Mouse (Mus musculus): ENCODE measurements at regions not wholly inside any gene's neighbourhood (a gene's known extent, or its start where the extent isn't known, plus 50 kb on each side); places are given as distances from the start of the nearest gene placed in this dataset.
A peak's percentile ranks its signal among the peaks of the same experiment; 100 is the strongest.

GRCm38 (mm10) chr12:44145321-44145720 lies 64.8 kb downstream of the Dnajb9 start:
- no peak for DNase-seq

- DNase-seq = no peak
These were observed 71.1 kb downstream of the Dnajb9 start for GRCm38 (mm10) chr12:44139026-44139425.

GRCm38 (mm10) chr12:44128874-44129273 lies 81.3 kb downstream of the Dnajb9 start:
- DNase-seq = no peak

DNA sequence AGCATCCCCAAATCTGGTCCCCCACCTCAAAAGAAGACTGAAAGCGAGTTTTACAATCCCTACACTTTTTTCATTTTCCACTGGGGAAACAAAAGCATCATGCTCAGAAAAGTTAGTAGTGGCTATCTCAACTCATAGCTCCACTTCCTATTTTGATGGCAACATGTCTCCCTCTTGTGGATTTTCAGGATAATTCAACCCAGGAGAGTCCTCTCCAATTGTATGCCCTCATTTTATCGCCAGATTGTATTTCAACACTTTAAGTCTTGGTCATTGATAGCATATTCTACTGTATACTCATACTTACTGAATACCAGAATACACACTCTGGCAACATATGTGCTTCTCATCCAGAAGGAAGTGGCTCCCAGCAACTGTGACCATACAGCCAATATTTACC lies 105.0 kb downstream of the Dnajb9 start:
- DNase-seq = no peak

GRCm38 (mm10) chr12:44099188-44099587 lies 110.9 kb downstream of the Dnajb9 start:
- no peak for DNase-seq

- no peak for DNase-seq
These were observed 138.4 kb downstream of the Dnajb9 start for GRCm38 (mm10) chr12:44071766-44072165.

DNA sequence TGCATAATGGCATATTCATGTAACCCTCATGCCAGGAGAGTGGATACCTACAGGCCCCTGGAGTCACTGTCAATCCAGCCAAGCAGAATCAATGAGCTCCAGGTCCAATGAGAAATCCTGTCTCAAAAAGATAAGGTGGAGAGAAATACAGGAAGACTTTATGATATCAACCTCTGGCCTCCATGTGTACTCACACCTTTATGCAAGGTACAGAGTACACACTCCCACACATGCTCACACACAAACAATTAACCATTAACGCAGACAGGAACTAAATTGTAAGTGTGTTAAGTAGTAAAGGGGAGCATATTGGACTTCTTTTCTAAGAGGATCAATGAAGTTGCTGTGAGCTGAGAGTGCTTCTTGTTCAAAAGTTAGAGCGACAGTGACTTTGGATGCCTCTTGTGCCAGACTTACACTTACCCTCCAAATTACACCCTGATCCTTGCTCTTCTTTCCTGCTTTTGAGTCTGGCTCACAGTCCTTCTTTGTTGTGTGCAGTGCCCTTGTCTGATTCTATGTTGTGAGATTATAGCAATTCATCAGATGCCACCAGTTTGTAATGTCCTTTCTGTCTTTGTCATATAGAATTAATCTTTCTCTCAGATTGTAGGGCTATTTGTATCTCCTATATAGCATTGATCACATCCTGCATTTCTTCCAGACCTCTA lies 153.5 kb downstream of the Dnajb9 start:
- no peak for DNase-seq

DNA sequence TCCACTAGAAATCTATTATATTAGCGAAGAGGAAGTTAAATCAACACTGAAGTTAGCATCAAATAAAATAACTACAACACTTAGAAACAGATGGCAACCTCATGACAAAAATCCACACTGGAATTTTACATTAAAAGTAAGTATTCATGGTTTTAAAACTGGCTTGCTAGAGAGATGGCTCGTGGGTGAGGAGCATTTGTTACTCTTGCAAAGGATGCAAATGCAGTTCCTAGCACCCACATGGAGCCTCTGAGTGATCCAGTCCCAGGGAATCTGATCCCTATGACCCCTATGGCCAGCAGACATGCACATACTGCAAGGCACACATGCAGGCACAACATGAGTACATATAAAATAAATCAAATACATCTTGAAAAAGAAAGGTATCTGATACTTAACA lies 164.3 kb downstream of the Dnajb9 start:
- no peak for DNase-seq

GRCm38 (mm10) chr12:44044388-44045105 lies 165.6 kb downstream of the Dnajb9 start:
- no peak for DNase-seq

DNA sequence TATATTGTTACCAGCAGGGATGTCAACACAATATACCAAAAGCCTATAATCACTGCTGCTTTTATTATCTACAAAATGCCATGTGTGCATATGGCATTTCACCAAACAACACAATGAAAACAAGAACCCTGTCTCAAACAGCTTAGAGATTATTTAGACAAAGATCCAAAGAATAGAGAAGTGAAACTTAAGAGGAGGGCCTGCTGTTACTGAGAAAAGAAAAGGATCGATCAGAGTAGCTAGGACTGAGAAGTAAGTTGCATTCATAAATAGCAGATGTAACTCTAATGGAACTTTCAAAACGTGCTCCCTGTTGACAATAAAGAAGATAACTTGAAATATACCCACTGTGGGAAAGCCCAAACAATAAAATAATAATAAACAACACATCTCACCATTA lies 203.3 kb downstream of the Dnajb9 start:
- no peak for DNase-seq

DNA sequence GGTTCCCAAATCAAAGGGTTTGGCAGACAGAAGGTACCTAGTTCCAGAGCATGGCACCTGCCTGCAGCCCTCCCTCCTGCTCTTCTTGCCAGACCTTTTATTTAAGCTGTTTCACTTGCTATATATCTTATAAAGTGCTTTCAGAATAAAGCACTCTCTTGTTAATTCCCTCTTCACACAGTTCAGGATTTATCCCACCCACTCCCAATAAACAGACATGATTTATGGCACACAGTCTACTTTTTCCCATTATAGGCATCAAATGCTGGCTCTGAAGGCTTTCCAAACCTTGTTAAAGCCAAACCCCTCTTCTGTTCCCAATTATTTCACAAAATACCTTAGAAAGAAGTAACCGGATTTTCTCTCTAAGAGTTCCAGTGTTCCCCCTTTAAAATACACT lies 226.6 kb downstream of the Dnajb9 start:
- no peak for DNase-seq

DNA sequence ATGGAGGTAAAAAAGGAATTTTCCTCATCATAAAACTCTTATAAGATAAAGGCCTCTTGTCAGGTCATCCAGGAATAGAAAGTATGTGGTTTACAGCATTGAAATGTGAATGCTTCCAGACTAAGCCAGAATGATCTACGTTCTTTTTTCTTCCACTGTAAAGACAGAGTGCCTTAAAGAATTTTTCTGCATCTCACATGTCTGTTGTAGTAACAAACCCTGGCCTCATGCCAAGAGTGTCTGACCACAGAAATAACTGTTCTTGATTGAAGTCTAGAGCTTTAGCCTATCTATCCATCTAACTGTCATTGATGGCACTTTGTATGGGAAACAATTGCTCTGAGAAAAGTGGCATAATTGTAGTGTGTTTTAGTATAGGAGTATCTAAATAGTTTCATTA lies 246.2 kb downstream of the Dnajb9 start:
- no peak for DNase-seq

DNA sequence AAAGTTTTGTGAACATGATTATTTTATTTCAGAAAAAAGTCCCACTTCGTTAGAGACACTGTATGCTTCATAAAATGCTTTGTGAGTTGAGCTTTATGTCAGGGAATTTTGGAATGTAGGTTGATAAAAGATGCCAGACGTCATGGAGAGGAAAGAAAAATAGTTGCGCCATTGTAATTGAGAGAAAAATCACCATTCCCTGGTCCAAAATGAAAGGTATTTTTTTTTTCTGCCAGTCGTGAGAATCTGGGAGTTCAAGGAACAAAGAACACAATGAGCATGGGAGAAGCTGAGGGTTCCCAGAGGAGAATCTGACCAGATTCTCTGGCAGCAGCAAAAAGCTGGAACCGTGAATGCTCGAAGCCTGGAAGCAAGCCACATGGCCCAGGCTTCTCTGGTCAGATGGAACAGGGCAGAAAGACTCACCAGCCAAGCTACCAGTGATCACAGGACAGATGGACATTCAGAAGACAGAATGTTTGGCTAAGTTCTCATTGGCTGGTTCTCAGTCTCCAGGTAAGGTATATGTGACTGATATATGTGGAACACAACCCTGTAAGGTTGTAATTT lies 247.5 kb downstream of the Dnajb9 start:
- DNase-seq = peak in 1 of 2 experiments; percentile 13

GRCm38 (mm10) chr12:43924228-43924627 lies 285.9 kb downstream of the Dnajb9 start:
- no peak for DNase-seq

- no peak for DNase-seq
These were observed 289.7 kb downstream of the Dnajb9 start for GRCm38 (mm10) chr12:43920396-43920795.

- DNase-seq = no peak
These were observed 291.0 kb downstream of the Dnajb9 start for GRCm38 (mm10) chr12:43919114-43919513.

DNA sequence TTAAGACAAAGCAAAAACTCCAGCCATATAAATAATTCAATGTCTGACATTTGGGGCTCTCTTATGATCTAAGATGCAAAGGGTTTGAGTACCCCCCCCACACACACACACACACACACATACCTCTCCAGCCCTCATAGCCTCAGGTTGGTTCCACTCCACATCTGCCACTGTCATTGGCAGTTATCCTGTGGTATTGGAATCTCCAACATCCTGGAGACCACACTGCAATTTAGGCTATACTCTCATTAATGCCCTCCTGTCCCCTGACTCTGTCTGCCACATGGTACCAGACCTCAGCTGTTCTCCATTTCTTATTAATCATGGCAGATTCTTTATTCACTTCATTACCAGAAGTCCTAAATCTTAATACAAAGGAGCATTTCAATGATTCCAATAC lies 293.3 kb downstream of the Dnajb9 start:
- no peak for DNase-seq

DNA sequence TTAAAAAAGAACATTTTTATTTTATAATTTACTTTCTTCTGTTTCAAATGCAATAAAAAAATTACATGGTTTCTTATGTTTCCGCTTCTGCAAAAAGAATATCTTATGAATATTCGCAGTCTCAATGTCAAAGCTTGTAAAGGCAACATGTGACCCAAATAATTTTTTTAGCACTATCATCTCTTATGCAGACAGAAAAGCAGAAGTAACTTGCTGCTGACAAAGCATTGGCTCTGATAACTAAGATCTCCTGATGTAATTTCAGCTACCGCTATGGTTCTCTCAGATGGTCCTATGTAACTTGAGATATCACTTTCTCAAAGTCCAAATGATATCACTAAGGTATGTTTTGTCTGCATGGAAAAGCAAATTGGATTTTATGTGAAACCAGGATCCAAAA lies 310.9 kb downstream of the Dnajb9 start:
- DNase-seq = no peak

DNA sequence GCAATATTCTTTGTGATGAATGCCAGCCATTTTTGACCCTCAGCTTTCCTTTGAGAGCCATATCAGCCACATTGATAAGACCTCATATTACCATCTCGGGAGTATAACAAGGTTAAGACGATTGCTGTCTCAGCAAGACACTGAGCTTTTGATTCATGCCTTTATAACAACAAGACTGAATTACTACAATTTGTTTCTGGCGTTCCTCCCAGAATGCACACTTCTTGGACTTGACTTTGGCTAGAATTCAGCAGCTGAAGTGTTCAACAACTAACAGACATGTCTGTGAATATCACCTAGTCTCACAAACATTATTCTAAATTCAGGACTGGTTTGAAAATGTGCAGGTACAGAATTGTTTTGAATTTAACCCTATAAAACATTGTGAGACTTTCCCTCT lies 324.5 kb downstream of the Dnajb9 start:
- no peak for DNase-seq

GRCm38 (mm10) chr12:43860479-43860878 lies 349.6 kb downstream of the Dnajb9 start:
- no peak for DNase-seq

DNA sequence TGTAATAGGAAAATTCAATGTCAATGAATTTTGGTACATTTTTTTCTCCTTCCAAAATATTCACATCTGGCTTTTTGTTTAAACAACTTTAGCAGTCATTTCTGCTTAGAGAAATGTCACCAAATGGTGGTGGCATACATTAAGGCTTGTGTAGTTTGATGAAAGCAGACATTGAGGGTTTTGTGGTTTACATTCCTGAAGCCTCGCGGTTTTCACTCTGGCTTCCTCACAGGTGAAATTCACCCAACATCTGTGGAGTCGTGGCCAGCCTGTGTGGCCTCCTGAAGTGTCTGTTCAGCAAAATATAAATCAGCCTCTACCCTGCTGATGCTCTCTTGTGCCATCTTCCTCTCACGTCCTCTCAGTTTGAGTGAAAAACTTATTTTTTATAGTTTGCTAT lies 353.8 kb downstream of the Dnajb9 start:
- DNase-seq = no peak

GRCm38 (mm10) chr12:43852246-43852645 lies 357.9 kb downstream of the Dnajb9 start:
- no peak for DNase-seq

DNA sequence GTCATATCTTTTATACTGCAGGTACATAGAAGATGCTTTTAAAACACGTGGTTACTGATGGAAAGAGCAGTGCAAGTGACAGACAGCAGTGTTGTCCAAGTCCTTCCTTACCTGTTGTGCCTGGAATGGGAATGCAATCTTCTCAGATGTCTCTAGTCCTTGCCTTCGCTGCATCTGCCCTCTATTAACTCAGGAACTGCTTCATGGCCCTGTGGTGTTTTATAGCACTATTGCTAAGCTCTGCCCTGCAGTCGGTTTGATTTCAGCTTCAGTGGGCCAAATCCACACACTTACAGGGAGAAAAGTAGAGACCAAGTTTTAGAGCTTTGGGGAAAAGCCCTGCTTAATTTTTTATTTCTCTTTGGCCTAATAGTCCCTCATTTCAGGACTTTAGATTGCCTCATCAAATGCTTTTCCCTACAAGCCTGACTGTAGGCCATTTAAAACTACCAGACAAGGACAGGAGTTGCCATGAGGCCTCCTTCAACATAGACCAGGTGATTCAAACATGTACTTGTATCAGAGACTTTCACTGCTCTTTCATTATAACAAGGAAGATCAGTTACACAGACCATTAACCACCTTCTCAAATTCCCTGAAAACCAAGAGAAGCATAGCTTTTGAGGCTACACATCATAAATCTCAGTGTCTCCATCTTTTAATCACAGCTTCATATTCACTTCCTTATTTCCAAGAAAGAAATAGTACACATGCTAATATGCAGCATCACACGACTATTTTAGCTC lies 358.7 kb downstream of the Dnajb9 start:
- no peak for DNase-seq

Measured in kidney, adult 8-10 months (tissue).